In genomic region chr6:124964638-124965037, GRCm38 (mm10) we compare ENCODE assay signal across 8 mouse cellular contexts. TPM values are rescaled to one million over a fixed set of nuclear protein-coding genes. Genes with fewer than 3 reads are reported as not detected.
DNase-seq lines count a peak whose midpoint lies in the region; ATAC-seq and TF ChIP-seq lines count a peak whose summit lies in the region.

No protein-coding gene starts in this region.

- no peak for TF ChIP-seq CTCF in Patski (IDR thresholded peaks at IDR 0.05)

- 26% methylated on average over 16 of the region's 16 CpGs for WGBS in heart, embryonic 16.5 days
- 41% methylated on average over 16 of the region's 16 CpGs for WGBS in hindbrain, embryonic 10.5 days

- peak overlapping the region; percentile 90 for H3K4me3 ChIP-seq in heart, embryonic 16.5 days (ENCODE audit: low read length)
- peak overlapping the region; percentile 83 for H3K4me3 ChIP-seq in hindbrain, embryonic 10.5 days

- H3K27ac ChIP-seq in heart, embryonic 16.5 days (ENCODE audit: low read length) = peak overlapping the region; percentile 92
- peak overlapping the region; percentile 97 for H3K27ac ChIP-seq in hindbrain, embryonic 10.5 days

- H3K9me3 ChIP-seq in heart, embryonic 16.5 days (replicated peaks; ENCODE audit: control insufficient read depth, low read length) = peaks cover 5% of the 10 kb centered on the region; the same call in 1 of the 2 replicates
- peaks cover 5% of the 10 kb centered on the region for H3K9me3 ChIP-seq in hindbrain, embryonic 10.5 days

- H3K4me1 ChIP-seq in heart, embryonic 16.5 days (ENCODE audit: control insufficient read depth, insufficient read depth, low read length) = peaks cover 16% of the 10 kb centered on the region
- peaks cover 22% of the 10 kb centered on the region for H3K4me1 ChIP-seq in hindbrain, embryonic 10.5 days (replicated peaks)

- H3K4me2 ChIP-seq in heart, embryonic 16.5 days (ENCODE audit: low read depth, low read length) = peak overlapping the region; percentile 98

- intact Hi-C loops in heart, postnatal 10 days (cut with DNase I) = loop anchor here (2.0 kb wide), 3 partner anchors 32 to 62 kb away; partner anchors contain the start of gene Zfp384

- POLR2A ChIA-PET in Patski (lab: Charles Lee) = interaction anchor here (1.2 to 1.7 kb wide), 2 partner anchors 37 to 60 kb away, joined by 3 to 6 read pairs; no protein-coding TSS in a partner anchor

- peaks cover 22% of the 10 kb centered on the region for H3K36me3 ChIP-seq in heart, embryonic 16.5 days (ENCODE audit: control insufficient read depth, insufficient read depth)
- H3K36me3 ChIP-seq in hindbrain, embryonic 10.5 days = peaks cover 47% of the 10 kb centered on the region

- CTCF ChIA-PET in Patski (lab: Charles Lee) = interaction anchor here (0.6 kb wide), 1 partner anchor 34 kb away, joined by 3 read pairs; the partner anchor contains the start of gene Mlf2

- ATAC-seq in heart, embryonic 16.5 days (replicated peaks; ENCODE audit: extremely low read depth, insufficient read depth, low FRiP score) = 0 out of 2 replicates have a peak, but pooled peaks have one; percentile 2
- peak; percentile 11 for ATAC-seq in Patski
- ATAC-seq in megakaryocyte, adult 5-6 weeks (ENCODE audit: poor library complexity, severe bottlenecking) = peak; percentile 3; the same call in 1 of the 2 replicates

- DNase-seq in heart, postnatal 10 days = no peak
- no peak for DNase-seq in Patski (ENCODE audit: low read depth, low spot score)
- no peak for DNase-seq in hindbrain, embryonic 10.5 days (ENCODE audit: low spot score)
- no peak for DNase-seq in right cerebral cortex, postnatal 10 days (ENCODE audit: low spot score in 2 of 2)
- DNase-seq in cerebellum, postnatal 14 days = no peak
- DNase-seq in embryo, embryonic 11 days = no peak

- no peaks in the 10 kb centered on the region for H3K27me3 ChIP-seq in heart, embryonic 16.5 days (ENCODE audit: control insufficient read depth, insufficient read depth, low read length)
- H3K27me3 ChIP-seq in Patski = no peaks in the 10 kb centered on the region
- H3K27me3 ChIP-seq in hindbrain, embryonic 10.5 days (ENCODE audit: insufficient read depth, poor library complexity, severe bottlenecking) = no peaks in the 10 kb centered on the region

- peak overlapping the region; percentile 92 for H3K9ac ChIP-seq in heart, embryonic 16.5 days (ENCODE audit: low read length)

- in situ Hi-C loops in Patski (cut with MboI; ENCODE audit: low pct_unique_long_range_greater_than_20kb) = no loop called here

RNA-seq across cellular contexts. Expression of gene Cops7a, which starts 0.7 kb away (rescaled TPM):
- 141 and 145 TPM in 2 replicates for polyA plus RNA-seq in heart, embryonic 16.5 days (2015; fragmentation: Nextera tagmentation; extraction: Ambion mirVana)
- total RNA-seq in heart, postnatal 10 days (2021) = 100 to 1,000 TPM; 102 to 108 TPM
- polyA plus RNA-seq in Patski (2021) = 153 TPM
- 130 and 138 TPM in 2 replicates for polyA plus RNA-seq in hindbrain, embryonic 10.5 days (2016; fragmentation: Nextera tagmentation; extraction: Ambion mirVana)
- total RNA-seq in megakaryocyte, adult 5-6 weeks (2015) = 35.4 and 37.2 TPM in 2 replicates
- 19.4 and 25.7 TPM in 2 replicates for total RNA-seq in megakaryocyte, adult 5-6 weeks (2017)

RNA-seq across cellular contexts. Expression of gene Pianp, which starts 31.9 kb away (rescaled TPM):
- 0.54 and 0.70 TPM in 2 replicates for polyA plus RNA-seq in heart, embryonic 16.5 days (2015; fragmentation: Nextera tagmentation; extraction: Ambion mirVana)
- 1 to 10 TPM; 1.7 to 2.0 TPM for total RNA-seq in heart, postnatal 10 days (2021)
- 12.9 TPM for polyA plus RNA-seq in Patski (2021)
- polyA plus RNA-seq in hindbrain, embryonic 10.5 days (2016; fragmentation: Nextera tagmentation; extraction: Ambion mirVana) = 0.85 and 2.4 TPM in 2 replicates
- total RNA-seq in megakaryocyte, adult 5-6 weeks (2015) = not detected in 2 replicates
- total RNA-seq in megakaryocyte, adult 5-6 weeks (2017) = not detected in 2 replicates

RNA-seq across cellular contexts. Expression of gene Mlf2, which starts 33.5 kb away (rescaled TPM):
- 387 and 398 TPM in 2 replicates for polyA plus RNA-seq in heart, embryonic 16.5 days (2015; fragmentation: Nextera tagmentation; extraction: Ambion mirVana)
- total RNA-seq in heart, postnatal 10 days (2021) = 100 to 1,000 TPM; 231 to 236 TPM
- 442 TPM for polyA plus RNA-seq in Patski (2021)
- polyA plus RNA-seq in hindbrain, embryonic 10.5 days (2016; fragmentation: Nextera tagmentation; extraction: Ambion mirVana) = 417 and 499 TPM in 2 replicates
- total RNA-seq in megakaryocyte, adult 5-6 weeks (2015) = 73.6 and 82.9 TPM in 2 replicates
- 50.9 and 70.6 TPM in 2 replicates for total RNA-seq in megakaryocyte, adult 5-6 weeks (2017)

RNA-seq across cellular contexts. Expression of gene Zfp384, which starts 44.3 kb away (rescaled TPM):
- 8.7 and 9.6 TPM in 2 replicates for polyA plus RNA-seq in heart, embryonic 16.5 days (2015; fragmentation: Nextera tagmentation; extraction: Ambion mirVana)
- total RNA-seq in heart, postnatal 10 days (2021) = 10 to 100 TPM; 27.7 to 29.3 TPM
- polyA plus RNA-seq in Patski (2021) = 53.0 TPM
- polyA plus RNA-seq in hindbrain, embryonic 10.5 days (2016; fragmentation: Nextera tagmentation; extraction: Ambion mirVana) = 8.7 and 12.8 TPM in 2 replicates
- 67.0 and 70.0 TPM in 2 replicates for total RNA-seq in megakaryocyte, adult 5-6 weeks (2015)
- 34.1 and 36.0 TPM in 2 replicates for total RNA-seq in megakaryocyte, adult 5-6 weeks (2017)

RNA-seq across cellular contexts. Expression of gene Ptms, which starts 44.7 kb away (rescaled TPM):
- 203 and 265 TPM in 2 replicates for polyA plus RNA-seq in heart, embryonic 16.5 days (2015; fragmentation: Nextera tagmentation; extraction: Ambion mirVana)
- total RNA-seq in heart, postnatal 10 days (2021) = 100 to 1,000 TPM; 516 to 532 TPM
- polyA plus RNA-seq in Patski (2021) = 850 TPM
- polyA plus RNA-seq in hindbrain, embryonic 10.5 days (2016; fragmentation: Nextera tagmentation; extraction: Ambion mirVana) = 271 and 416 TPM in 2 replicates
- 129 and 159 TPM in 2 replicates for total RNA-seq in megakaryocyte, adult 5-6 weeks (2015)
- total RNA-seq in megakaryocyte, adult 5-6 weeks (2017) = 195 and 207 TPM in 2 replicates
